In the genomic region with DNA sequence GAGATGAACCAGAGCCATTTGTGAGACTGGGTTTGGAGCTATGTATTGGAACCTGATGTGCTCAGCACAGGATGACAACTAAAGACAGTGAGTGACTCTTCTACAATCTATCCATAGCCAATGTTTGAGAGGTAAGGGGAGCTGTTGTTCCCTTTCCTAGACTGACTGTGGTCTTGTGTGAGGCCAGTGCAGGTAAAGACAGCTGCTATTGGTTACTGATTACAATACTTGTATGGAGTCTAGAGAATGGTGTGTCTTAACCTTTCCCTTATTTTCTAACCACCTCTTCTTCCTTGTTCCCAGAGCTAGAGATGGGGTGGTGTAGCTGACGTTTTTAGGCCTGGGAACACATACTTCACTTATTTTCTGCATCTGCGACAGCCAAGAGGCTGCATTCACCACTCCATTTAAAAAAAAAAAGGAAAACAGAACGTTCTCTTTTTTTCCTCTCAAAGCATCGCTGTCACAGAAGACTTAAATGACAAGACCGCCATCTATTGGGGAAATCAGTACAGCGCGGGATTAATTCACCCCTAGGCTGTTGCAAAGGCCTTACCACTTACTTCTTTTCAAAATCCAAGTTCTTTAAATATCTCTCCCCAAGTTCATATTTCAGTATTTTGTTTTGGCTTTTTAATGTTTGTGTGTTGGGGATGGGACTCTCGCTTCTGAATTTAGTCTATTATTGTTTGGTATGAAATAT, we compare ENCODE assay signal across 8 mouse cellular contexts. TPM values are rescaled to one million over a fixed set of nuclear protein-coding genes. Genes with fewer than 3 reads are reported as not detected.
DNase-seq lines count a peak whose midpoint lies in the region; ATAC-seq lines count a peak whose summit lies in the region.

No protein-coding gene starts in this region.

- H3K27ac ChIP-seq in intestine, embryonic 14.5 days (ENCODE audit: low read depth) = peak overlapping the region; percentile 96; the same call in 1 of the 2 replicates

- H3K27me3 ChIP-seq in intestine, embryonic 14.5 days (replicated peaks; ENCODE audit: control insufficient read depth, insufficient read depth, low read length) = no peaks in the 10 kb centered on the region

- H3K4me3 ChIP-seq in intestine, embryonic 14.5 days (ENCODE audit: low read depth, low read length) = peak overlapping the region; percentile 48

- H3K9me3 ChIP-seq in intestine, embryonic 14.5 days (ENCODE audit: control insufficient read depth, low read length) = no peaks in the 10 kb centered on the region

- peak overlapping the region; percentile 59; the same call in 1 of the 2 replicates for H3K9ac ChIP-seq in intestine, embryonic 14.5 days (ENCODE audit: low read length)

- WGBS in intestine, embryonic 14.5 days = 2% methylated on average over 8 of the region's 8 CpGs

- H3K4me1 ChIP-seq in intestine, embryonic 14.5 days (replicated peaks; ENCODE audit: control insufficient read depth, insufficient read depth, low read length) = no peaks in the 10 kb centered on the region; the same call in 1 of the 2 replicates

- peak overlapping the region; percentile 58 for H3K4me2 ChIP-seq in intestine, embryonic 14.5 days (ENCODE audit: low read length)

- ATAC-seq in intestine, embryonic 14.5 days (replicated peaks; ENCODE audit: low FRiP score, low TSS enrichment, low read depth) = no peak; the same call in 1 of the 2 replicates
- ATAC-seq in megakaryocyte progenitor cell, adult 5-6 weeks (replicated peaks; ENCODE audit: poor library complexity) = peak; percentile 78

- peaks cover 12% of the 10 kb centered on the region; the same call in 1 of the 2 replicates for H3K36me3 ChIP-seq in intestine, embryonic 14.5 days (ENCODE audit: control insufficient read depth, insufficient read depth, low read length)

- intact Hi-C loops in heart, postnatal 25 days (cut with DNase I) = loop anchor here (2.0 to 5.0 kb wide), 5 partner anchors 17 to 283 kb away; a partner anchor contains a TSS
- intact Hi-C loops in left cerebral cortex, postnatal 25 days (cut with DNase I) = loop anchor here (1.0 to 5.0 kb wide), 3 partner anchors 65 to 283 kb away; a partner anchor contains a TSS

- peak; percentile 94 for DNase-seq in heart, adult 11 months
- no peak for DNase-seq in heart, postnatal 25 days (ENCODE audit: low spot score)
- peak; percentile 44 to 72 for DNase-seq in cerebellum, postnatal 25 days
- DNase-seq in gastrocnemius, adult 8-10 months (ENCODE audit: low spot score in 2 of 2) = peak; percentile 46 to 47
- DNase-seq in intestine, embryonic 14.5 days (ENCODE audit: low spot score) = peak; percentile 63
- DNase-seq in left cerebral cortex, postnatal 25 days (ENCODE audit: low spot score in 2 of 2) = peak; percentile 74 to 89
- DNase-seq in right cerebral cortex, postnatal 25 days = peak; percentile 61

RNA-seq across cellular contexts. Expression of a gene that starts 19.8 kb away (rescaled TPM):
- 1 to 10 TPM; 4.6 to 4.7 TPM for total RNA-seq in heart, postnatal 25 days (2021)
- 10 to 100 TPM in 1 of 4 experiments, 1 to 10 TPM in 3; 6.9 to 11.4 (median 8.5) TPM for total RNA-seq in gastrocnemius, adult 8-10 months (2022)
- polyA plus RNA-seq in intestine, embryonic 14.5 days (2014; fragmentation: Nextera tagmentation; extraction: Ambion mirVana) = 2.9 and 3.2 TPM in 2 replicates
- 1 to 10 TPM; 6.0 to 6.3 TPM for total RNA-seq in left cerebral cortex, postnatal 25 days (2021)
- 32.2 and 33.6 TPM in 2 replicates for total RNA-seq in megakaryocyte progenitor cell, adult 5-6 weeks (2015)
- total RNA-seq in megakaryocyte progenitor cell, adult 5-6 weeks (2017) = 25.4 and 42.3 TPM in 2 replicates

RNA-seq across cellular contexts. Expression of a gene that starts 26.8 kb away (rescaled TPM):
- total RNA-seq in heart, postnatal 25 days (2021) = 1 to 10 TPM; 2.3 to 2.4 TPM
- 1 to 10 TPM; 1.3 to 1.8 (median 1.5) TPM for total RNA-seq in gastrocnemius, adult 8-10 months (2022)
- polyA plus RNA-seq in intestine, embryonic 14.5 days (2014; fragmentation: Nextera tagmentation; extraction: Ambion mirVana) = 13.3 and 13.7 TPM in 2 replicates
- 1 to 10 TPM; 4.0 to 4.7 TPM for total RNA-seq in left cerebral cortex, postnatal 25 days (2021)
- total RNA-seq in megakaryocyte progenitor cell, adult 5-6 weeks (2015) = 14.5 and 18.7 TPM in 2 replicates
- 11.6 and 13.9 TPM in 2 replicates for total RNA-seq in megakaryocyte progenitor cell, adult 5-6 weeks (2017)

RNA-seq across cellular contexts. Expression of a gene that starts 51.3 kb away (rescaled TPM):
- 1 to 10 TPM; 3.2 TPM for total RNA-seq in heart, postnatal 25 days (2021)
- 1 to 10 TPM in 3 of 4 experiments, under 1 TPM in 1; 0.97 to 1.9 (median 1.6) TPM for total RNA-seq in gastrocnemius, adult 8-10 months (2022)
- 24.7 and 28.5 TPM in 2 replicates for polyA plus RNA-seq in intestine, embryonic 14.5 days (2014; fragmentation: Nextera tagmentation; extraction: Ambion mirVana)
- total RNA-seq in left cerebral cortex, postnatal 25 days (2021) = 10 to 100 TPM; 11.9 to 12.1 TPM
- total RNA-seq in megakaryocyte progenitor cell, adult 5-6 weeks (2015) = 4.3 TPM in 2 replicates
- 2.0 and 3.3 TPM in 2 replicates for total RNA-seq in megakaryocyte progenitor cell, adult 5-6 weeks (2017)
